Mouse (Mus musculus) lung, embryonic 16.5 days (tissue): ENCODE measurements at regions not wholly inside any gene's neighbourhood (a gene's known extent, or its start where the extent isn't known, plus 50 kb on each side); places are given as distances from the start of the nearest gene placed in this dataset.
A peak's percentile ranks its signal among the peaks of the same experiment; 100 is the strongest.

Source experiments
- ATAC-seq: fragments of 200-750 bp; cut with Nextera tagmentation; 2 replicates; pipeline ENCODE4 v1.8.0; 2017; ENCODE audit warnings: low read depth, mild to moderate bottlenecking, moderate library complexity
- H3K27ac ChIP-seq: fragments of 300-500 bp; sonication (generic); 2 replicates; pipeline ENCODE4 v1.5.1; 2014; ENCODE audit warnings: mild to moderate bottlenecking, control low read depth, low read length
- H3K27me3 ChIP-seq: fragments of 300-500 bp; sonication (generic); 2 replicates; pipeline ENCODE4 v1.6.1; 2014; ENCODE audit warnings: low read depth, low read length, mixed read lengths; ENCODE audit not compliant: control insufficient read depth, insufficient read depth
- H3K36me3 ChIP-seq: fragments of 300-500 bp; sonication (generic); 2 replicates; pipeline ENCODE4 v1.6.1; 2014; ENCODE audit warnings: low read length; ENCODE audit not compliant: control insufficient read depth, insufficient read depth
- H3K4me1 ChIP-seq: fragments of 300-500 bp; sonication (generic); replicated peaks from 2 replicates; pipeline ENCODE4 v1.6.1; 2014; ENCODE audit warnings: low read length, mixed read lengths; ENCODE audit not compliant: control insufficient read depth, insufficient read depth
- H3K4me2 ChIP-seq: fragments of 300-500 bp; sonication (generic); 2 replicates; pipeline ENCODE4 v1.6.1; 2014; ENCODE audit warnings: low read depth, low read length, control low read depth
- H3K4me3 ChIP-seq: fragments of 300-500 bp; sonication (generic); 2 replicates; pipeline ENCODE4 v1.5.1; 2014; ENCODE audit warnings: mild to moderate bottlenecking, low read length, control low read depth
- H3K9ac ChIP-seq: fragments of 300-500 bp; sonication (generic); 2 replicates; pipeline ENCODE4 v1.6.1; 2014; ENCODE audit warnings: low read length, control low read depth
- H3K9me3 ChIP-seq: fragments of 300-500 bp; sonication (generic); 2 replicates; pipeline ENCODE4 v1.6.1; 2016; ENCODE audit warnings: low read length; ENCODE audit not compliant: control insufficient read depth
- WGBS: fragments of 180-500 bp; shearing (Covaris S2); extraction: QIAGEN DNeasy Blood & Tissue Kit; methylation state at CpG from one replicate; pipeline ENCODE4 v1.1.7; 2014; 5-methylcytosine and 5-hydroxymethylcytosine counted together

DNA sequence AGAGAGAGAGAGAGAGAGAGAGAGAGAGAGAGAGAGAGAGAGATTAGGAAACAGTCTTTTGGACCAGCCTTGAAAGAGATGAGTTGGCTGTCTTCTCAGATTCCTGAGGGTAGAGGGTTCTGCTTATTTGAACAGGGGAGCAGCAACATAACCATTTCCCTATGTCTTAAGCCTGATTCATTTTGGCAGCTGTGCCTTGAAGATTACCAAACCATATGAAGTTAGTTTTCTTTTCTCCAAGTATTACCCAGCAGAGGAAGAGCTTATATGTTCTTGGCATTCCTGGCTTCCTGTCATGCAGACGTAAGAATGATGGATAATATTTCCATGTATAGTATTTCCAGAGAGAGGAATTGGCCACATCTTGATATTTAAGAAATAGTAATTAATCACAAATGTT lies 124.8 kb upstream of the Igsf10 start:
- Histone ChIP-seq H3K4me2 (no peak overlapping the region), H3K4me3 (no peak overlapping the region), H3K4me1 (no peaks in the 10 kb centered on the region), H3K27me3 (no peaks in the 10 kb centered on the region), H3K27ac (no peak overlapping the region), H3K36me3 (no peaks in the 10 kb centered on the region), H3K9ac (no peak overlapping the region), H3K9me3 (no peaks in the 10 kb centered on the region)
- WGBS, result 33% methylated on average over 1 of the region's 1 CpGs
- peak; percentile 67 for ATAC-seq

DNA sequence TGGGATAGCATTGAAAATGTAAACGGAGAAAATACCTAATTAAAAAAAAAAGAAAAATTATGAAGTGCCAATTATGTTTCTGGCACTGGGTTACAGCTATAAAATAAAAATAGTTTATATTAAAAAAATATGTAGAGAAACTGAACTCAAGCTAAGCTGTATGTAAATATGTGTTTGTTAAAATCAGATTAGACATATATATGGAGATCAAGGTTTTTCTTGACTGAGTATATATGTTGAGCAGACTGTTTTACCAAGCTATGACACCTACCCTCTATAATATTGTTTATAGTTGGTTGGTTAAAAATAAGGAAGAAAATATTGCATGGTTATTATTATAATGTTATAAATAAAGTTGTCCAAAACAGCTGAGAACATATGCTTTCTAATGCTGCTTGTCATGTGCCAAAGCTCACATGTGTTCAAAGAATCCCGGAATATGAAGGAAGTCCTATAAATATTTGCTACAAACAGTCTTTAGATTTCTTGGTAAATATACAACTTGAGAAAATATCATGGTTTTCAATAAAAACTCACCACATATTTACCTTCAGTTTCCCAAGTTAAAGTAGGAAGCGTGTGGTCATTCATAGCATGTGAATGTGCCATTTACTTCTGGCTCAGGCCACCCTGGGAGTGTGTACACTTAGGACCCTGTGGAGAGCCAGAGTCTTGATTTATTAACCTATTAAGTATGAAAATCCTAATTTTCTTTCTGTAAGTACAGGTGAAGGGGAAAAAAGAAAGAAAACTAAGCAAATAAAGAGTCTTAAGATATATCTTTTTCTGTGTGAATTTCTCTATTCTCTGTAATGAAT lies 118.4 kb upstream of the Igsf10 start:
- Histone ChIP-seq H3K9ac (no peak overlapping the region), H3K36me3 (no peaks in the 10 kb centered on the region), H3K4me3 (no peak overlapping the region), H3K4me2 (no peak overlapping the region), H3K27me3 (no peaks in the 10 kb centered on the region), H3K9me3 (no peaks in the 10 kb centered on the region), H3K27ac (no peak overlapping the region), H3K4me1 (no peaks in the 10 kb centered on the region)
- no peak for ATAC-seq
- 64% methylated on average over 3 of the region's 3 CpGs for WGBS

DNA sequence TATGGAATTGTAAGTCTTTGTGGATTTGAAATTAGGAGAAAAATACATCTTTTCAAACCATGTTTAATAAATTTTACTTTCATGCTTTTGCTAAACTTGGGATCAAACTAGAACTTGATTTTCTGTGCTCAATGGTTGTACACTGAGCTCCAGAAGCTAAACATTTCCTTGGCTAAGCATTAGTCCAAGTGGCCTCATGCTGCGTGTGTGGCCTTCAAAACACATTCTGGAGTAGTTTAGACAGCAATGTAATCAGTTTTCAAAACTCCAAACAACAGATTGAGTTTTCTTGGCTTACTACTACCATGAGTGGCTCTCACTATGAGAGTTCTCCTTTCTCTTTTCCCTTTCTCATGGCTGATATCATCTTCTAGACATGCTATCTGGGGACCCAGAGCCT lies 112.7 kb upstream of the Igsf10 start:
- 61% methylated on average over 1 of the region's 1 CpGs for WGBS
- no peak overlapping the region for H3K27ac ChIP-seq
- H3K4me1 ChIP-seq, result no peaks in the 10 kb centered on the region
- H3K4me2 ChIP-seq, result no peak overlapping the region
- H3K9me3 ChIP-seq, result no peaks in the 10 kb centered on the region
- peak; percentile 60; the same call in 1 of the 2 replicates for ATAC-seq
- no peaks in the 10 kb centered on the region for H3K36me3 ChIP-seq
- H3K27me3 ChIP-seq, result no peaks in the 10 kb centered on the region
- H3K4me3 ChIP-seq, result no peak overlapping the region
- H3K9ac ChIP-seq, result no peak overlapping the region

DNA sequence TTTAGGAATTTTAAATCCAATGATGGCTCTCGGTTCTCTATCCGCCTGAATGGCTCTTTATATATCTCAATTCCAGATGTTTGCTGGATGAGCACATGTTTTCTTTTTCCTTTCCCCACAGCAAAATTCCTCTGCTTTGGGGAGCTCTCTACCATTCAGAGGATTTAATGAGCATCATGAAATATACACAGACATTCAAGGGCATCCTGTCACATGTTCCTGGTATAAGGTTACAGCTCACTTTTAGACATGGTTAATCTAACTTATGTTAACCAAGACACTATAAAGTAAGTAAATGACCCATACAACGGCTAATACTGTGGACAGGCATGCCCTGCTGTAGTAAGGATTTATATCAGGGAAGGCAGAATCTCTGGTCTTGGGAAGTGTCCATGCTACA lies 106.9 kb upstream of the Igsf10 start:
- WGBS, result 60% methylated on average over 3 of the region's 3 CpGs
- Histone ChIP-seq H3K4me3 (no peak overlapping the region), H3K27me3 (no peaks in the 10 kb centered on the region), H3K27ac (no peak overlapping the region), H3K36me3 (no peaks in the 10 kb centered on the region), H3K4me2 (no peak overlapping the region), H3K9me3 (no peaks in the 10 kb centered on the region), H3K9ac (no peak overlapping the region), H3K4me1 (no peaks in the 10 kb centered on the region)
- ATAC-seq, result no peak

DNA sequence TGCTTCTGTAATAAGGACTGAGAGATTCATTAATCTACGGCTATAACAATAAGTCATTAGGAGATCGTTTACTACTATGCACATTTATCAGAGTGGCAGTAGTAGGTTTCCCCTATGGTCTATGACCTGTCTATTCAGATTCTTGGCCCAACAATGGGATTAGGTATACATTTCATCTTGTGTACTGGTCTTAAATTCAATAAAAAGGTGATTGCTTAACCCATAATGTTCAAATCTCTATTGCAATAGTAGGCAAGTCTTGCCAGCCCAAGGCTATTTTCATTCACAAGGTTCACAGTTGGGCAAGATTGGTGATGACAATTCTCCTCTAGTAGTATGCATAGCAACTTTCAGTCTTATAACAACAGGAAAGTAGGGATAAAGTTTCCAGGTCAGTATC lies 79.4 kb upstream of the Igsf10 start:
- H3K9me3 ChIP-seq, result peaks cover 3% of the 10 kb centered on the region; the same call in 1 of the 2 replicates
- no peak for ATAC-seq
- 84% methylated on average over 2 of the region's 2 CpGs for WGBS
- H3K36me3 ChIP-seq, result no peaks in the 10 kb centered on the region
- H3K4me2 ChIP-seq, result no peak overlapping the region
- H3K4me1 ChIP-seq, result no peaks in the 10 kb centered on the region
- H3K4me3 ChIP-seq, result no peak overlapping the region
- no peak overlapping the region for H3K9ac ChIP-seq
- H3K27me3 ChIP-seq, result no peaks in the 10 kb centered on the region
- no peak overlapping the region for H3K27ac ChIP-seq

DNA sequence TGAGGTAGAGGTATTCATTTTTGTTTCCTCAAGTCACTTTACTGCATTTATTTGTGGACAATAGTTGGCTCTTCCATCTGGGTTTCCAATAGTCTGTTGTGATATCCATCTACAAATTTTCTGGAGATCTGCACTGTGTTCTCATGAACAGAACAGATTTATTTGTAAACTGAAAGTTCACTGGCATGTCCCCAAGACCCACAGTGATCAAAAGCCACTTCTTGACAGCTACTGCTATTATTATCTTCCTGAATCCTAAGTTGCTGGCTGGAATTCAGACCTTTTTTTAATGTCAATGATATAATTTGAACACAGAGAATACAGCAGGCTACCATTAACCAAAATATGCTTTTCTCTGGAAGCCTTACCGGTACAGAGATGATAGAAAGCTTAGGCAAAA lies 64.9 kb upstream of the Igsf10 start:
- Histone ChIP-seq H3K27ac (no peak overlapping the region), H3K4me3 (no peak overlapping the region), H3K27me3 (no peaks in the 10 kb centered on the region), H3K9ac (no peak overlapping the region), H3K9me3 (no peaks in the 10 kb centered on the region), H3K4me1 (no peaks in the 10 kb centered on the region), H3K4me2 (no peak overlapping the region), H3K36me3 (no peaks in the 10 kb centered on the region)
- 54% methylated on average over 1 of the region's 1 CpGs for WGBS
- no peak for ATAC-seq

DNA sequence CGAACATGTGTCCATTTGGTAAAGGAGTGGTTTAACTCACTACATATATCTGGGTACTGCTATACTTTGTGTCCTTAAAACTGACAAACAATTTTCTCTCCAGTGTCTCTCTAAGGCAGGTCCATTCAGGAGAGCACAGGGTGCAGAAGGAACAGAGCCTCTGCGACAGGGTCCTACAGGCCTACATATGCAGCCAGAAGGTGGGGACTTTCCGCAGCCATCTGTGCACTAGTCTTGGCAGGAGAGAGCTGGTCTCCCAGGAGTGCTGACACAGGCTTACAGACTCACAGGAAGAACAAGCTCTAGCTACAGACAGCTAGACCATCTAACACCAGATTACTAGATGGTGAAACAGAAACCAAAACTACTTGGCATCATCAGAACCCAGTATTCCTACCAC lies 61.8 kb upstream of the Igsf10 start:
- no peaks in the 10 kb centered on the region for H3K4me1 ChIP-seq
- 89% methylated on average over 3 of the region's 3 CpGs for WGBS
- no peak overlapping the region for H3K27ac ChIP-seq
- no peaks in the 10 kb centered on the region for H3K36me3 ChIP-seq
- no peaks in the 10 kb centered on the region for H3K9me3 ChIP-seq
- no peaks in the 10 kb centered on the region for H3K27me3 ChIP-seq
- no peak for ATAC-seq
- H3K4me2 ChIP-seq, result no peak overlapping the region
- no peak overlapping the region for H3K9ac ChIP-seq
- no peak overlapping the region for H3K4me3 ChIP-seq

DNA sequence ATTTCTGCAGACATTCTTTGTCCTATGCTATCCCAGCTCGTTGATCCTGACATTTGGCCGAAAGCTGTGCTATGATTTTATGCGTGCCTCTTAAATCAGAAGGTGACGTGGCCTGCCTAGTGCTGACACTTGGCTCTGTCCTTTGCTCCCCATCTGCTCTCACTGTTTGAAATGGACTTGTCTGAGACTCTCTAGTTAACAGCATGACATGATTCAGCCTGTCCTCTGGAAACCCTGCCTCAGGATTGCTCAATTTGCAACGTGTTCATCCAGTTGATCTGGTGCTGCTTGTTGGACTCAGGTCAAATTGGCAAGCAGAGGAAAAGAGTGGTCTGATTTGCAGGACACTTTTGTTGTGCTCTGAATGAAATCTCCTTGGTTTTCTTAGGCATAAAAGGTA lies 57.7 kb upstream of the Igsf10 start:
- peak; percentile 98 for ATAC-seq
- no peaks in the 10 kb centered on the region for H3K36me3 ChIP-seq
- no peaks in the 10 kb centered on the region for H3K9me3 ChIP-seq
- no peak overlapping the region for H3K9ac ChIP-seq
- H3K4me3 ChIP-seq, result no peak overlapping the region
- H3K27ac ChIP-seq, result no peak overlapping the region
- no peaks in the 10 kb centered on the region; the same call in 1 of the 2 replicates for H3K4me1 ChIP-seq
- H3K4me2 ChIP-seq, result no peak overlapping the region
- WGBS, result 45% methylated on average over 5 of the region's 5 CpGs
- H3K27me3 ChIP-seq, result no peaks in the 10 kb centered on the region

DNA sequence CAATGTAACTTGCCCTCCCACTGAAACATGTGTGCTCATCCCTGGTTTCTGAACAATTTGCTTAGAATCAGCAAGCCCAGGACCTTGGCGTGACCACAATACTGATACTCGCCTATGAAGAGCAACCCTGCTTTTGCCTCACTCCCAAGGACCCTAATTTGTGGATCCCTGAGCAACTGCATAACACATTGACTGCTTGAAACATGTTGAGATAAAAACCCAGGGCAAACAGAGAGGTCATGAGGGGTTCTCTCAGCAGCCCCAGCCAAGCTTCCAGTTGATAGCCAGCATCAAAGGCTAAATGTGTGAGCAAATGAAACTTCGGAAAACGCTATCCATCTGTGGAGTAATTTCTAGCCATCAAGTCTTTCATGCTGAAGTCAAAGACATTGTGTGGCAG lies 57.2 kb upstream of the Igsf10 start:
- no peaks in the 10 kb centered on the region for H3K9me3 ChIP-seq
- no peak overlapping the region for H3K9ac ChIP-seq
- H3K36me3 ChIP-seq, result no peaks in the 10 kb centered on the region
- no peak overlapping the region for H3K4me3 ChIP-seq
- WGBS, result 46% methylated on average over 4 of the region's 4 CpGs
- no peaks in the 10 kb centered on the region for H3K27me3 ChIP-seq
- ATAC-seq, result peak; percentile 53
- H3K27ac ChIP-seq, result peak overlapping the region; percentile 45
- no peak overlapping the region for H3K4me2 ChIP-seq
- no peaks in the 10 kb centered on the region; the same call in 1 of the 2 replicates for H3K4me1 ChIP-seq
